Mouse (Mus musculus) CD4-positive naive resting alpha-beta T cell, adult 76 days (primary cell): ENCODE results near the gene Olfr1232. TPM values are rescaled to one million over a fixed set of nuclear protein-coding genes. Genes with fewer than 3 reads are reported as not detected.

Source experiments
- total RNA-seq: library from RNA; stranded (reverse); gene quantifications from one replicate; pipeline ENCODE4 v1.2.4, GENCODE M21; 2023

The Olfr1232 gene
- total RNA-seq: not detected

GRCm38 (mm10) chr2:89329575-89329974 lies at the start of gene Olfr1232:
Olfr1232 (minus strand) TSS chr2:89329675.

GRCm38 (mm10) chr2:89364765-89365164 lies 35.3 kb upstream of the Olfr1232 start, which contains the start of gene Olfr1234:
Olfr1234 (minus strand) TSS chr2:89364865.

GRCm38 (mm10) chr2:89342298-89342697 lies 12.8 kb upstream of the Olfr1232 start, which contains the start of gene Olfr1233:
Olfr1233 (minus strand) TSS chr2:89342398.

GRCm38 (mm10) chr2:89306974-89307373 lies 22.5 kb downstream of the Olfr1232 start, which contains the start of gene Olfr1231:
Olfr1231 (minus strand) TSS chr2:89307074.

GRCm38 (mm10) chr2:89297168-89297567 lies 32.3 kb downstream of the Olfr1232 start, which contains the start of gene Olfr1230:
Olfr1230 (minus strand) TSS chr2:89297268.

GRCm38 (mm10) chr2:89287914-89288313 lies 41.6 kb downstream of the Olfr1232 start, which contains the start of gene Olfr1229:
Olfr1229 (minus strand) TSS chr2:89288014.

Other genes starting within 250 kb of the Olfr1232 start
- not detected for gene Olfr1219, start 246.2 kb downstream of the Olfr1232 start, total RNA-seq
- not detected for gene Olfr1220, start 222.8 kb downstream of the Olfr1232 start, total RNA-seq
- gene Olfr1221, start 212.4 kb downstream of the Olfr1232 start, total RNA-seq: not detected
- not detected for gene Olfr1222, start 196.6 kb downstream of the Olfr1232 start, total RNA-seq
- not detected for gene Olfr1223, start 178.1 kb downstream of the Olfr1232 start, total RNA-seq
- not detected for gene Olfr1224-ps1, start 165.6 kb downstream of the Olfr1232 start, total RNA-seq
- not detected for gene Olfr1225, start 155.0 kb downstream of the Olfr1232 start, total RNA-seq
- gene Olfr1226, start 129.6 kb downstream of the Olfr1232 start, total RNA-seq: not detected
- gene Olfr1228, start 75.6 kb downstream of the Olfr1232 start, total RNA-seq: not detected
- not detected for gene Olfr1229, start 41.7 kb downstream of the Olfr1232 start, total RNA-seq
- gene Olfr1230, start 32.4 kb downstream of the Olfr1232 start, total RNA-seq: not detected
- not detected for gene Olfr1231, start 22.6 kb downstream of the Olfr1232 start, total RNA-seq
- not detected for gene Olfr1233, start 12.7 kb upstream of the Olfr1232 start, total RNA-seq
- gene Olfr1234, start 35.2 kb upstream of the Olfr1232 start, total RNA-seq: not detected
- gene Olfr1238, start 80.0 kb upstream of the Olfr1232 start, total RNA-seq: not detected
- not detected for gene Olfr1239, start 90.7 kb upstream of the Olfr1232 start, total RNA-seq
- gene Olfr1240, start 113.3 kb upstream of the Olfr1232 start, total RNA-seq: not detected
- gene Olfr1241, start 157.5 kb upstream of the Olfr1232 start, total RNA-seq: not detected
- gene Olfr1242, start 168.7 kb upstream of the Olfr1232 start, total RNA-seq: not detected
- not detected for gene Olfr1243, start 201.8 kb upstream of the Olfr1232 start, total RNA-seq
- not detected for gene Olfr1245, start 248.8 kb upstream of the Olfr1232 start, total RNA-seq